Mouse (Mus musculus): ENCODE data around the gene BC004004. TPM values are rescaled to one million over a fixed set of nuclear protein-coding genes. Genes with fewer than 3 reads are reported as not detected.
"Not testable (repeated sequence)": the region's sequence is repeated elsewhere in the genome, so short reads cannot be mapped to it uniquely, and the experiment has no call there.

Gene BC004004
- total RNA-seq, 2 experiments from 2014 or later, result 78.9 to 81.5 TPM

DNA sequence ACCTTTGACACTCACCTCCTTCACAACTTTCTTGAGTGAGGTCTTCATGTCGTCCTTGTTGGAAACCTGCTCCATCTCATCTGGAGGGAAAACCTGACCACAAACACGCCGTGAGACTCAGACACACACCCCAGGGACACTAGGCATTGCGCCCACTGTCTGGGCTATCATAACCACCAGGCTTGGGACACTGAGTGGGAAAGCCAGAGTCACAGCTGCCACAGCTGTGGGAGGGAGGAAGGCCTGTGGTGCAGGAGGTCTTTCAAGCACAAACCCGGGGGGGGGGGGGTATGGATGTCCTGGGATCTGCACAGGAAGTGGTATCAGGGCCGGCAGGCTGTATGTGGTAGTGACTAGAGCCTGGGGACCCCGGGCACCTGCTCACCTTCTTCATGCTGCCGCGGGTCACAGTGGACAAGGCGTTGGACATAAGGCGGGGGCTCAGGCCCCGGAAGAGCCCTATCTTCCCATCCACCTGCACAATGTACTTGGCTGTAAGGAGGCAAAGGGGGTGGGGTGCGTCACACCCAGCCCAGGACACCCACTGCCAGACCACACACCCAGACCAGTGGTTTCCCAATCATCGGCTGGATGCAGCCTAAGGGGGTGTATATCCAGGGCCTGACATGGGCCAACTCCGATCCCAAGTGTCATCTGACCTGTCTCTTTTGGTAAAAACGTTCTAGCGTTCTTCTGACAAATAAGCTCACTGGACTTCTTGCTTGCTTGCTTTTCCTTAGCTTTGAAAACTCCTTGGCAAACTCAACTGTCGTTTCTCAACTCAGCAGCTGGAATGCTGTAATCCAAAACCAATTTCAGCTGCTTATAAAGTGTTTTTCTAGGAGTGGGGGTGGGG lies 72.0 kb downstream of the BC004004 start:
- DNase-seq (ENCODE audit: low spot score in 2 of 2), result no peak
- Histone ChIP-seq H3K4me3 (no peak overlapping the region), H3K27ac (peak overlapping the region; percentile 77; the same call in 1 of the 2 replicates)
- TF ChIP-seq CTCF (conservative IDR thresholded peaks at IDR 0.05), result no peak

DNA sequence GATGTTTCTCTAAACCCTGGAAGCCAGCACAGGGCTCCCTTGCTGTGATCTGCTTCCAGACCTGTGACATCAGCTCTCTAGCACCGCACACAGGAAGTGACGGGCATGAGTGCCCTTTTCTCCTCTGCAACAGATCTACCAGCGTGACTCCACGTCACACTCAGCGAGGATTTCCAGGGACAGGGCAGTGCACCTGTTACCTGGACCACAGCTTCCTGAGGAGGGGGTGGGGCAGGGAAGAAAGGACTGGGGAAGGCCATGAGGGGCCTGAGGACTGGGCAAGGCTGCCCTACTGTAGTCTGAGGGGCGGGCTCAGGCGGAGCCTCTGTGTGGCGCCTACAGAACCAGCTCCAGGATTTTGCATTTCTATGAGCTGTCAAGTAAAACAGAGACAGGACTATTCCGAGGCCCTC lies 73.0 kb downstream of the BC004004 start:
- peak; percentile 52 for TF ChIP-seq CTCF (conservative IDR thresholded peaks at IDR 0.05)
- Histone ChIP-seq H3K4me3 (no peak overlapping the region), H3K27ac (peak overlapping the region; percentile 69)
- DNase-seq (ENCODE audit: low spot score in 2 of 2), result no peak

- no peak for TF ChIP-seq CTCF (conservative IDR thresholded peaks at IDR 0.05)
- DNase-seq (ENCODE audit: low spot score in 2 of 2), result no peak
- Histone ChIP-seq H3K4me3 (no peak overlapping the region), H3K27ac (peak overlapping the region; percentile 69)
These were observed 73.7 kb downstream of the BC004004 start for GRCm38 (mm10) chr17:29342010-29342910.

- TF ChIP-seq CTCF (conservative IDR thresholded peaks at IDR 0.05), result no peak
- Histone ChIP-seq H3K27ac (no peak overlapping the region), H3K4me3 (no peak overlapping the region)
- DNase-seq (ENCODE audit: low spot score in 2 of 2), result no peak
These were observed 74.7 kb downstream of the BC004004 start for GRCm38 (mm10) chr17:29343241-29343640.

DNA sequence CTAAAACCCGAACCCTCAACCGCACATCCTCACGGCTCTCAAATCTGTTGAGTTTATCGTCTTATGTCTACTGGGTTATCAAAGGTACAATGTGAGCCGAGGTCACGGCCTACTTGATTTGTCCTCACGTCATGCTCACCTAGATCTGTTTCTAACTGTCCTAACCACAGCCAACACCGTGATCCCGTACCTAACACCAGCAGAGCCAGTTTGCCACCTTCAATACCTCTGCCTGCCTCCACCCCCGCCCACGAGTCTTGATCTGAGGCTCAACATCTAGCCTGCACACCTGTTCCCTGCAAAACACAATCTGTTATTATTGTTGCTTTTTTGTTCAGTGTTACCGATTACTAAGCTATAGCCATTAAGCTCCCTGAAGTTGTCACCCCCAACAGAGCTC lies 76.7 kb downstream of the BC004004 start:
- Histone ChIP-seq H3K27ac (peak overlapping the region; percentile 97; the same call in 1 of the 2 replicates), H3K4me3 (peak overlapping the region; percentile 81)
- no peak for DNase-seq (ENCODE audit: low spot score in 2 of 2)
- TF ChIP-seq CTCF (conservative IDR thresholded peaks at IDR 0.05), result no peak

GRCm38 (mm10) chr17:29346496-29347125 lies 78.0 kb downstream of the BC004004 start:
- TF ChIP-seq CTCF (conservative IDR thresholded peaks at IDR 0.05), result no peak
- DNase-seq (ENCODE audit: low spot score in 2 of 2), result peak; percentile 65 to 87
- H3K27ac ChIP-seq, result peak overlapping the region; percentile 97
- H3K4me3 ChIP-seq, result peak overlapping the region; percentile 81

DNA sequence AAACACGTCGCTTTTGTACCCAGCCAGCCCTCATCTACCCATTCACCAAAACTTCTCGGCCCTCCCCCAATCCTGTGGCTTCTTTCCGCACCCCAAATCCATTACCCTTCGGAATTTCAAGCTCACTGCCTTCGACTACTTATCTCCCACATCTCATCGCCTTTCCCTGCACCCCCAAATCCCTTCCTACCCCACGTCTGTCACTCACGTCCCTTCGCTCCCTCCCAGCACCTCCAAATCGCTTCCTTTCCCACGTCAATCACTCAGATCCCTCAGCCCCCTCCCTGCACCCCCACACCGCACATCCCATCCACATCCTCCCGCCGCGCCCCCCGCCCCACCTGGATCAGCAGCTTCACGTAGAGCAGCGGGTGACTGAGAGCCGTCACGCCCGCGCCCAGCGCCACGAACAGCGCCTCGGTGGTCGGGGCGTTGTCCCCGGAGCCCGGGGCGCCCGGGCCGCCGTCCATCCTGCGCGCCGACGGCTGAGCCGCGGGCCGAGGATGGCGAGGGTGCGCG lies 78.6 kb downstream of the BC004004 start:
- no peak for TF ChIP-seq CTCF (conservative IDR thresholded peaks at IDR 0.05)
- Histone ChIP-seq H3K4me3 (peak overlapping the region; percentile 81), H3K27ac (peak overlapping the region; percentile 97)
- DNase-seq (ENCODE audit: low spot score in 2 of 2), result peak; percentile 50 to 52

DNA sequence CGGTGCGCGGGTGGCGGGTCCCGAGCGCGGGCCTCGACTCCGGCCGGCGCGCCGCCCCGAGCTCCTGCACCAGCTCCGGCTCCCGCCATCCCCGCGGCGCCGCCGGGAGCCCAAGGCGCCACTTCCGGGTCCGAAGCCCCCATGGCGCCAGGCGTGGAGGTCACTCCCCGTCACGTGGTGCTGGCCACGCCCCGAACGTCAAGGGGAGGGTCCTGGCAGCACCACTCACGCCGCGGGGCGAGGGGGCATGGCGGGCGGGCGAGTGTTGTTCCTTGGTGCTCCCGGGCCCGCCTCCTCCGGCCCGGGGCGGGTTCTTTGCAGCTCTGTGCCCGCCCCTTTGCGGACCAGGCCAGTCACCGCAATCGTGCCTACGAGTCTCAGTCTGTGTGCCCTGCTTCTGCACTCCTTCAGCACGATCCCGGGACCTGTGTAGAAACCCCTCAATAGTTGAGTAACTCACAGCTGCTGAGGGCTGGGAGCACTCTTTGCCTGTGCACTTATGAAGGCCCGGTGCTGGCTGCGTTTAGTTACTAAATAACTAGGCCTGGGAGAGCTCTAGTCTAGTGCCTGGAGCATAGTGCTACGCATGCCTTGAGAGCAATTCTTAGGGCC lies 79.2 kb downstream of the BC004004 start, which contains the start of gene Mtch1:
TSS of gene Mtch1 (minus strand) at position 290 of the 612 bp plus-strand sequence.
- DNase-seq (ENCODE audit: low spot score in 2 of 2), result peak; percentile 97 to 99
- Histone ChIP-seq H3K27ac (peak within 1 kb of the TSS; percentile 97), H3K4me3 (peak within 1 kb of the TSS; percentile 81)
- TF ChIP-seq CTCF (conservative IDR thresholded peaks at IDR 0.05), result 0 out of 2 replicates have a peak, but pooled peaks have one; percentile 4

- Histone ChIP-seq H3K4me3 (no peak overlapping the region), H3K27ac (no peak overlapping the region)
- TF ChIP-seq CTCF (conservative IDR thresholded peaks at IDR 0.05), result no peak
- DNase-seq (ENCODE audit: low spot score in 2 of 2), result no peak
These were observed 80.4 kb downstream of the BC004004 start for GRCm38 (mm10) chr17:29348996-29349395.

DNA sequence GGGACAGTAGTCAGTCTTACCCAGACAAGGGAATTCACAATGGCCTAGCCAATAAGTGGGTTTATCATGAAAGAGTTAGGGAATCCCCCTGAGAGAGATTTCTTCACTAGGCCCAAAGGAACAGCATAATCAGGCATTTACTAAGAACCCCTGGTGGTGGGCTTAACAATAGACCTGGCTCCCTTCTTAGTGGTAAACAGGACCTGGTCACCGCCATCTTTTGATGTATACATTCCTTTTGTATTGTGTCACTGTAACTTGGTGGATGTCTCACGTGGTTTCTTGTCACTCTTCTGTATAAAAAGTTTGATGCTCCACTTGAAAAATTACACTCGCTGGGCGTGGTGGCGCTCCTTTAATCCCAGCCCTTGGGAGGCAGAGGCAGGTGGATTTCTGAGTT lies 82.5 kb downstream of the BC004004 start:
- not testable (repeated sequence) for DNase-seq (ENCODE audit: low spot score in 2 of 2)

DNA sequence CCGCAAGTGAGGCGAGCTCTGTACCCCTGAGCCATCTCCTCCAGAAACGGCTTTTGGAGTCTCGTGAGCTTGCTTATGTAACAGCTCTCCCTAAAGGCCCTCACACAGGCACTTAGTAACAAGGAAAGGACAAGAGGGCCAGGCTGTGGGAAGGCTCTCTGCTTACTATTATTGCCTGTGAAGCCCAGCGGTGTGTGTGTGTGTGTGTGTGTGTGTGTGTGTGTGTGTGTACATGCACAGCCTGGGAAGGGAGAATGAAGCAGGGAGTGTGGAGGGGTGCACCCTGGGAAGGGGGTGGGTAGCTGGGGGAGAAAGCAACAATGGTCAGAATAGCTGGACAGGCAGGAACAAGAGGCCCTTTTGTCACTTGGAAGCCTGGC lies 86.9 kb downstream of the BC004004 start:
- peak overlapping the region; percentile 91 for H3K27ac ChIP-seq
- H3K4me3 ChIP-seq, result no peak overlapping the region
- TF ChIP-seq CTCF (conservative IDR thresholded peaks at IDR 0.05), result no peak
- no peak for DNase-seq (ENCODE audit: low spot score in 2 of 2)

More for the DNA sequence above, 82.5 kb downstream of the BC004004 start:
- H3K27ac ChIP-seq, H3K4me3 ChIP-seq: not testable (repeated sequence)
